Mouse (Mus musculus) testis, adult 2 months (tissue): Measurements from ENCODE around the gene Gm20388.

Experiments
- CTCF ChIP-seq: fragments of 200-500 bp; IDR thresholded peaks from 2 replicates; pipeline ENCODE4 v1.5.1; 2012; ENCODE audit warnings: low read depth, mild to moderate bottlenecking, inconsistent platforms, low read length, moderate library complexity; ENCODE audit not compliant: control insufficient read depth, insufficient read depth, insufficient replicate concordance
- POLR2A ChIP-seq: fragments of 200-500 bp; IDR thresholded peaks from 2 replicates; pipeline ENCODE4 v1.6.1; 2012; ENCODE audit warnings: low read depth, mild to moderate bottlenecking, inconsistent platforms, low read length, moderate library complexity; ENCODE audit not compliant: control insufficient read depth

- no peak for TF ChIP-seq CTCF
- no peak for TF ChIP-seq POLR2A
Measured at GRCm38 (mm10) chr8:124235536-124235935, 4324.9 kb downstream of the Gm20388 start.
